Mouse (Mus musculus): ENCODE data around the gene Rnf123. TPM values are rescaled to one million over a fixed set of nuclear protein-coding genes. Genes with fewer than 3 reads are reported as not detected.

The Rnf123 gene
- total and polyA plus RNA-seq, 2 experiments from 2014 or later = 32.9 to 40.5 TPM

- peak; percentile 92 for ATAC-seq (ENCODE audit: insufficient read depth, low read depth)
- DNase-seq (ENCODE audit: low spot score) = peak; percentile 89
- H3K4me1 ChIP-seq (ENCODE audit: control insufficient read depth, insufficient read depth) = peaks cover 10% of the 10 kb centered on the region; the same call in 1 of the 2 replicates
- H3K36me3 ChIP-seq (replicated peaks; ENCODE audit: control insufficient read depth, insufficient read depth, low read length) = peaks cover 30% of the 10 kb centered on the region
- H3K27me3 ChIP-seq (ENCODE audit: control insufficient read depth, insufficient read depth, low read length) = no peaks in the 10 kb centered on the region
- H3K27ac ChIP-seq (ENCODE audit: low read depth) = peak within 1 kb of the TSS; percentile 81
- WGBS = under 1% methylated on average over 52 of the region's 52 CpGs
- peak within 1 kb of the TSS; percentile 91 for H3K4me2 ChIP-seq (ENCODE audit: low read depth, low read length)
- peak within 1 kb of the TSS; percentile 80 for H3K4me3 ChIP-seq (ENCODE audit: low read depth, low read length)
- H3K9ac ChIP-seq (replicated peaks; ENCODE audit: low read depth, low read length) = peak within 1 kb of the TSS; percentile 75
- H3K9me3 ChIP-seq (replicated peaks; ENCODE audit: control insufficient read depth, low read length) = no peaks in the 10 kb centered on the region
- TF ChIP-seq EP300 (IDR thresholded peaks at IDR 0.05; ENCODE audit: low read depth) (peak; percentile 29; the same call in 1 of the 2 replicates), CTCF (IDR thresholded peaks at IDR 0.05; ENCODE audit: low read depth) (no peak; the same call in 1 of the 2 replicates)
Observed at GRCm38 (mm10) chr9:108094184-108094941, 11.2 kb upstream of the Rnf123 start, which contains the start of gene Apeh. TSS of gene Apeh (minus strand) at chr9:108094606.

GRCm38 (mm10) chr9:108093586-108093985, 10.4 kb upstream of the Rnf123 start:
- peak overlapping the region; percentile 81; the same call in 1 of the 2 replicates for H3K27ac ChIP-seq (ENCODE audit: low read depth)
- TF ChIP-seq CTCF (IDR thresholded peaks at IDR 0.05; ENCODE audit: low read depth) (no peak), EP300 (IDR thresholded peaks at IDR 0.05; ENCODE audit: low read depth) (no peak)
- ATAC-seq (ENCODE audit: insufficient read depth, low read depth) = no peak
- peak overlapping the region; percentile 75 for H3K9ac ChIP-seq (replicated peaks; ENCODE audit: low read depth, low read length)
- 64% methylated on average over 10 of the region's 10 CpGs for WGBS
- H3K36me3 ChIP-seq (replicated peaks; ENCODE audit: control insufficient read depth, insufficient read depth, low read length) = peaks cover 37% of the 10 kb centered on the region
- H3K4me1 ChIP-seq (ENCODE audit: control insufficient read depth, insufficient read depth) = peaks cover 10% of the 10 kb centered on the region; the same call in 1 of the 2 replicates
- no peaks in the 10 kb centered on the region for H3K9me3 ChIP-seq (replicated peaks; ENCODE audit: control insufficient read depth, low read length)
- H3K27me3 ChIP-seq (ENCODE audit: control insufficient read depth, insufficient read depth, low read length) = no peaks in the 10 kb centered on the region
- peak overlapping the region; percentile 91 for H3K4me2 ChIP-seq (ENCODE audit: low read depth, low read length)
- H3K4me3 ChIP-seq (ENCODE audit: low read depth, low read length) = peak overlapping the region; percentile 80
- no peak for DNase-seq (ENCODE audit: low spot score)

GRCm38 (mm10) chr9:108090611-108091120, 7.5 kb upstream of the Rnf123 start:
- Histone ChIP-seq H3K27me3 (ENCODE audit: control insufficient read depth, insufficient read depth, low read length) (no peaks in the 10 kb centered on the region), H3K9ac (replicated peaks; ENCODE audit: low read depth, low read length) (no peak overlapping the region), H3K4me3 (ENCODE audit: low read depth, low read length) (no peak overlapping the region), H3K36me3 (replicated peaks; ENCODE audit: control insufficient read depth, insufficient read depth, low read length) (peaks cover 66% of the 10 kb centered on the region), H3K27ac (ENCODE audit: low read depth) (no peak overlapping the region), H3K4me2 (ENCODE audit: low read depth, low read length) (no peak overlapping the region), H3K4me1 (ENCODE audit: control insufficient read depth, insufficient read depth) (peaks cover 10% of the 10 kb centered on the region; the same call in 1 of the 2 replicates), H3K9me3 (replicated peaks; ENCODE audit: control insufficient read depth, low read length) (no peaks in the 10 kb centered on the region)
- no peak for DNase-seq (ENCODE audit: low spot score)
- no peak for TF ChIP-seq CTCF (IDR thresholded peaks at IDR 0.05; ENCODE audit: low read depth)
- TF ChIP-seq EP300 (IDR thresholded peaks at IDR 0.05; ENCODE audit: low read depth) = no peak
- whole genome bisulfite sequencing = 96% methylated on average over 7 of the region's 7 CpGs
- no peak for ATAC-seq (ENCODE audit: insufficient read depth, low read depth)

GRCm38 (mm10) chr9:108085261-108085660, 2.1 kb upstream of the Rnf123 start:
- Histone ChIP-seq H3K27me3 (ENCODE audit: control insufficient read depth, insufficient read depth, low read length) (peaks cover 23% of the 10 kb centered on the region), H3K4me3 (ENCODE audit: low read depth, low read length) (no peak overlapping the region), H3K27ac (ENCODE audit: low read depth) (no peak overlapping the region), H3K9me3 (replicated peaks; ENCODE audit: control insufficient read depth, low read length) (no peaks in the 10 kb centered on the region), H3K4me2 (ENCODE audit: low read depth, low read length) (no peak overlapping the region), H3K36me3 (replicated peaks; ENCODE audit: control insufficient read depth, insufficient read depth, low read length) (peaks cover 64% of the 10 kb centered on the region), H3K4me1 (ENCODE audit: control insufficient read depth, insufficient read depth) (no peaks in the 10 kb centered on the region), H3K9ac (replicated peaks; ENCODE audit: low read depth, low read length) (no peak overlapping the region)
- DNase-seq (ENCODE audit: low spot score) (no peak), ATAC-seq (ENCODE audit: insufficient read depth, low read depth) (no peak)
- TF ChIP-seq CTCF (IDR thresholded peaks at IDR 0.05; ENCODE audit: low read depth) (no peak), EP300 (IDR thresholded peaks at IDR 0.05; ENCODE audit: low read depth) (no peak)
- 89% methylated on average over 4 of the region's 4 CpGs for WGBS

- TF ChIP-seq EP300 (IDR thresholded peaks at IDR 0.05; ENCODE audit: low read depth) = no peak
- no peak for TF ChIP-seq CTCF (IDR thresholded peaks at IDR 0.05; ENCODE audit: low read depth)
- no peak overlapping the region for H3K4me3 ChIP-seq (ENCODE audit: low read depth, low read length)
- ATAC-seq (ENCODE audit: insufficient read depth, low read depth) (no peak), DNase-seq (ENCODE audit: low spot score) (no peak)
- H3K27ac ChIP-seq (ENCODE audit: low read depth) = no peak overlapping the region
- no peak overlapping the region for H3K4me2 ChIP-seq (ENCODE audit: low read depth, low read length)
- peaks cover 23% of the 10 kb centered on the region for H3K27me3 ChIP-seq (ENCODE audit: control insufficient read depth, insufficient read depth, low read length)
- no peak overlapping the region for H3K9ac ChIP-seq (replicated peaks; ENCODE audit: low read depth, low read length)
- 43% methylated on average over 6 of the region's 6 CpGs for WGBS
- H3K4me1 ChIP-seq (ENCODE audit: control insufficient read depth, insufficient read depth) = peaks cover 3% of the 10 kb centered on the region
- no peaks in the 10 kb centered on the region for H3K9me3 ChIP-seq (replicated peaks; ENCODE audit: control insufficient read depth, low read length)
- H3K36me3 ChIP-seq (replicated peaks; ENCODE audit: control insufficient read depth, insufficient read depth, low read length) = peaks cover 48% of the 10 kb centered on the region
Observed at GRCm38 (mm10) chr9:108083561-108083960, 415 bp upstream of the Rnf123 start.

Data from heart, postnatal 0 days (tissue).